Mouse (Mus musculus) embryo, embryonic 11 days (tissue): Measurements from ENCODE around the gene Riox1.
A peak's percentile ranks its signal among the peaks of the same experiment; 100 is the strongest.
"Not testable (repeated sequence)": the region's sequence is repeated elsewhere in the genome, so short reads cannot be mapped to it uniquely, and the experiment has no call there.

Source experiments
- DNase-seq: peaks from one replicate; pipeline ENCODE4 v3.0.0-alpha.2; 2015

The Riox1 gene

DNA sequence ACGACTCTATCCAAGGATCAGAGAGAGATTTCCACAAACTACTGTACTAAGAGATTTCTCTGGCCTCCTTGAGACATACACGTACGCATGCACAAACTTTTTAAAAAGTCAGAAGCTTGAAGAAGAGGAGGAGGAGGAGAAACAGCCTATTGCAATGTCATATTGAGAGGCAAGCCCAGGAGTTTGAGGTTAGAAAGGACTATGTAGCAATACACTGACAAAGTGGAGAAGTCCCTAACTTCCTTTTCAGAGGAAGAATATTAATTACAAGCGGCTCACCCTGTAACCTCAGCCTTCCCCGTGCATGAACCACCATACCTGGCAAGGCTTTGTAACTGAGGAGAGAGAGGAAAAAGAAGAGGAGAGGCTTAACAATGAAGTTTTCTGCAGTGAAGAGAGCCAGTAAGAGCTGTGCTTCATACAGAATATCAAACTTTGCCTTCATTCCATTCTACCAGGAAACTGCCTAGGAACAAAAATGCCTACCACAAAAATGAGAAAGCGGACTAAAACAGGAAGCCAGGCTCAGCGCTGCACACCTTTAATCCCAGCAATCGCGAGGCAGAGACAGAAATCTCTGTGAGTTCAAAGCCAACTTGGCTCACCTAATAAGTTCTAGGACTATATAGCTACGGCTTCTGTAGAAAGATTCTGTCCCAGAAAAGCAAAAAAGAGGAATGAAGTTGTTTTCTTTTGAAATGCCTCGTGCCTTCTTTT lies 474 bp upstream of the Riox1 start:
- no peak for DNase-seq

DNA sequence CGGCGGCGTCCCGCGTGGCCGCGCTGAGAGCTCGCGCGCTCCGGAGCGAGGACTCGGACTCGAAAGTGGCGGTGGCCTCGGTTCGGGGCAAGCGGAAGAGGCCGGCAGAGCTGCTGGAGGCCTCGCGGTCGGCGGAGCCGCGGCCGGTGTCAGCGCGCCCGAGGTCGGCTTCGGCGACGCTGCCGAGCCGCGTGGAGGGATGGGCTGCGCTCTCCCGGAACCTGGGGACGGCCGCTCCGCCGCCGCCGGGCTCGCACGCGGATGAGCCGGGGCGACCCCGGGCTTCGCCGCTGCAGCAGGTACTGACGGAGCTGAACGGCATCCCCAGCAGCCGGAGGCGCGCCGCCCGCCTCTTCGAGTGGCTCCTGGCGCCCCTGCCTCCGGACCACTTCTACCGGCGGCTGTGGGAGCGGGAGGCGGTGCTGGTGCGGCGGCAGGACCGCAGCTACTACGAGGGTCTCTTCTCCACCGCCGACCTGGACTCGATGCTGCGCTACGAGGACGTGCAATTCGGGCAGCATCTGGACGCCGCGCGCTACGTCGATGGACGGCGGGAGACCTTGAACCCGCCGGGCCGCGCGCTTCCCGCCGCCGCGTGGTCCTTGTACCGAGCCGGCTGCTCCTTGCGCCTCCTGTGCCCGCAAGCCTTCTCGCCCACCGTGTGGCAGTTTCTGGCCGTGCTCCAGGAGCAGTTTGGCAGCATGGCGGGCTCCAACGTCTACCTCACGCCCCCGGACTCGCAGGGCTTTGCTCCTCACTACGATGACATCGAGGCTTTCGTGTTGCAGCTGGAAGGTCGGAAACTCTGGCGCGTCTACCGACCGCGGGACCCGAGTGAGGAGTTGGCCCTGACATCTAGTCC lies 663 bp downstream of the Riox1 start:
- peak; percentile 74 for DNase-seq

GRCm38 (mm10) chr12:83951711-83952575 lies 1.5 kb downstream of the Riox1 start:
- no peak for DNase-seq

- DNase-seq, result no peak
These were observed 7.9 kb downstream of the Riox1 start for GRCm38 (mm10) chr12:83958278-83958677.

- no peak for DNase-seq
These were observed 14.8 kb downstream of the Riox1 start for GRCm38 (mm10) chr12:83965235-83965634.

GRCm38 (mm10) chr12:83972117-83972516 lies 21.7 kb downstream of the Riox1 start:
- peak; percentile 66 for DNase-seq

DNA sequence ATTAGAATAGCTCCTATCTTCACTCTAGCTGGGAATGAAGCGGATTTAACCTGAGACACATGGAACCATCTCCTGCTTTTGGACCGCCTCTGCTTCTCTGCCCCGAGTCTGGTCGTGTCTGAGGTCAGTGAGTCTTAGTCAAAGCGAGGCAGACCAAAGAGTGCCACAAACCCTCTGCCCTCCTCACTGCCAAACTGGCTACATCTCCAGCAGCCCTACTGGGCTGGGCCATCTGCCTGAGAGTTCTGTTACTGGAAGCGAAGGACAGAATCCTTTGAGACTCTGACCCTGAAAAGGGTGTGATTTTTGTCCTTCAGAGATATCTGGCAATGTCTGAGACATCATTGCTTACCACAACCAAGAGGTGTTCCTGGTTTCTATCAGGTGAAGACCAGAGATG lies 28.5 kb downstream of the Riox1 start:
- no peak for DNase-seq

DNA sequence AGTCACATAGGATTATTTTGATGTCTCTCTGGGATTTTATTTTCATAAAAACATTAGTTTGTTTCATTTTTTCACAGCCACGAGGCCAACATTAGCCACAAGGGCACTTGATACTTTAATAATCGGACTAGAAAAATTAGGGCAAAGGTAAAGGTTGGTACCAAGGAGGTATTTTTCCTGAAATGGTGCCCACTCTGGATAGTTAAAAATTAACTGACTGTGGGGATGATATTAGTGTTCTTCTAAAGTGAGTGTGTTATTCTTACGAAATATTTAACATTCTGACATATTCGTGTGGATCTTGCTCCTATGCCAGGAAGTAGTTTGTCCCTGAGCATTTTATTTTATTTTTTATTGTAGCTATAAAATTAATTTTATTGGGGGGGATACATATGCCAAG lies 31.2 kb downstream of the Riox1 start:
- no peak for DNase-seq

- no peak for DNase-seq
These were observed 34.3 kb downstream of the Riox1 start, which contains the start of gene Heatr4 for GRCm38 (mm10) chr12:83984752-83985151. Gene Heatr4 (minus strand): TSS chr12:83984852.

DNA sequence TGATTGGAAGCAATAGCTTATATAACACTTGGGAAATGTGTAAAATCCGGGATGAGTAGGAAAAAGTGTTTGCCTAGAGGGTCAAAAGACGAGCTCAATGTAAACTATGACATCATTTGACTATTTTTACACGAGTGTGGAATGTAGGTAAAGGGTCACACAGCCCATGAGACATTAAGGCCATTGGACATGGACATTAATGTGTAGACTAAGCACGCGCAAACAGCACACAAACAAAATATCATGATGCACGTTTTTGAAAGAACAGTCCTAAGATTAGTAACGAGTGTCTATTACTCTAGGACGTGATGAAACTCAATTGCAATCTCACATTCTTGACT lies 36.8 kb downstream of the Riox1 start:
- no peak for DNase-seq

GRCm38 (mm10) chr12:83987583-83988441 lies 37.4 kb downstream of the Riox1 start, which contains the start of gene Acot2:
Gene Acot2 (plus strand): TSS chr12:83987861.
- peak; percentile 90 for DNase-seq

- DNase-seq, result no peak
These were observed 38.1 kb downstream of the Riox1 start for GRCm38 (mm10) chr12:83988483-83988882.

DNA sequence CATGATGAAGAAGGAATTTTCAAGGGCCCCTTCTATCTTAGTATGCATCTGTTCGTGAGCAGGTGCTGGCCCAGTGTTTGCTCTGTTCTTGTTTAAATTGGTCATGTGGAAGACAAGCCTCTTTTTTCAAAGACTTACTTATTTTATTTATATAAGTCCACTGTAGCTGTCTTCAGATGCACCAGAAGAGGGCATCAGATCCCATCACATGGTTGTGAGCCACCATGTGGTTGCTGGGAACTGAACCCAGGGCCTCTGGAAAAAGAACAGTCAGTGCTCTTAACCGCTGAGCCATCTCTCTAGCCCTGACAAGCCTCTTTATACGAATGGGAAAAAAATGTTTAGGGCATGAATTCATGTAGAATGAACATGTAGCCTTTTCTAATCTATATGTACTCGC lies 39.0 kb downstream of the Riox1 start:
- no peak for DNase-seq

DNA sequence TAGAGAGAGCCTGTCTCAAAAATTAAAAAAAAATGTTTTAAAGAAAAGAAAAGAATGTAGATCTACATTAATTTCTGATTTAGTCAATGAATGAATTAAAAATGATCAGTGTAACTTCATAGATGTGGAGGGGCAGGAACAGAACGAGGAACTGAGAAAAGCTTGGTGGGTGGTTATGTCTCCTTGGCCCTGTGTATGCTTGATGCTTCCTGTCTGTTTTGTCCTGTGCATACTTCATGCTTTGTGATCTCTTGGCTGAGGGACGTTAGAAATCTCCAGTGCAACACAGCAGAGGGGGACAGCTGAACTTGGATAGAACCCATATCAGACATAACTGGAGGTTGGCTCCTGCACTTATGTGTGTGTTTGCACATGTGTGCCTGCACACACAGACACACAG lies 46.8 kb downstream of the Riox1 start:
- no peak for DNase-seq

DNA sequence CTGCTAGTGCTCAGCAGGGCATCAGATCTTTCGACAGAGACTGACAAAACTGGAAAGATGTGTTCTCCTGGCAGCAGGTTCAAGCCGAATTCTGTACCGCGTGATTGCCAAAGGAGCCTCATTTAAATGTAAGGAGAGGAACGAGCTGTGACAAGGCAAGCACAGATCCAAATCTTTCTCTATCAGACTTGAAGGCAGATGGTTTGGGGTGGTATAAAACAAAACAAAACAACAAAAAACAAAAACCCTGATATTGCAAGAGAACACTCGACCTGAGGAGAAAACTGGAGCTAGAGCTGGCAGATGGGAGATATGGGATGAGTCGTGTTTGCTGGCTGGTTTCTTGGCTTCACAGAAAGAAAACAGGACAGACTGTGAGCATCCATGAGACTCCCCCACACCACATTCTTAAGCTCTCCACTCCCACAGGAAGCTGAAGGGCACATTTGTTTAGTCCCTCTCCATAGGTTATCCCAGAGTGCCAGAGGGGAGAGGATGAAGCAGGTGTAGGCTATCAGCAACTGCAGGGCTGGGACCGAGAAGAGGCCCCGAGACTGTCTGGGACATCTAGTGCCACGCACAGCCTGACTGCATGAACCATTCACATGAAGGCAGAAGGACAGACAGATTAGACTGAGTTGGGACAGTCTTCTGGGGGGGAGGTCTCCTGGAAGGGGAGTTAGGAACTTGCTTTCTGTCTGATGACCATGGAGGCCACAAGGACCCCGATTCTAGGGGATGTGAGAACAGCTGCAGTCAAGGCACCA lies 48.1 kb downstream of the Riox1 start:
- DNase-seq, result no peak

- not testable (repeated sequence) for DNase-seq
These were observed 48.8 kb downstream of the Riox1 start for GRCm38 (mm10) chr12:83999237-83999636.

GRCm38 (mm10) chr12:84000418-84000817 lies 50.0 kb downstream of the Riox1 start:
- no peak for DNase-seq
